Mouse (Mus musculus) forebrain, embryonic 11.5 days (tissue): Measurements from ENCODE around the gene Ttc12. TPM values are rescaled to one million over a fixed set of nuclear protein-coding genes. Genes with fewer than 3 reads are reported as not detected.

Experiments used
- ATAC-seq: fragments of 200-750 bp; cut with Nextera tagmentation; replicated peaks from 2 replicates; pipeline ENCODE4 v1.8.0; 2017; ENCODE audit warnings: moderate TSS enrichment; ENCODE audit not compliant: low FRiP score
- DNase-seq: peaks from one replicate; pipeline ENCODE4 v3.0.0-alpha.2; 2017; ENCODE audit warnings: low spot score
- H3K27ac ChIP-seq: fragments of 300-500 bp; sonication (generic); 2 replicates; pipeline ENCODE4 v1.5.1; 2014; ENCODE audit warnings: low read depth, low read length
- H3K27me3 ChIP-seq: fragments of 300-500 bp; sonication (generic); 2 replicates; pipeline ENCODE4 v1.6.1; 2014; ENCODE audit warnings: mild to moderate bottlenecking, low read length, mixed read lengths; ENCODE audit not compliant: control insufficient read depth, insufficient read depth
- H3K36me3 ChIP-seq: fragments of 300-500 bp; sonication (generic); 2 replicates; pipeline ENCODE4 v1.6.1; 2014; ENCODE audit warnings: mild to moderate bottlenecking, low read length, moderate library complexity, mixed read lengths; ENCODE audit not compliant: control insufficient read depth, insufficient read depth
- H3K4me1 ChIP-seq: fragments of 300-500 bp; sonication (generic); replicated peaks from 2 replicates; pipeline ENCODE4 v1.6.1; 2014; ENCODE audit warnings: low read length, mixed read lengths; ENCODE audit not compliant: control insufficient read depth, insufficient read depth
- H3K4me2 ChIP-seq: fragments of 300-500 bp; sonication (generic); 2 replicates; pipeline ENCODE4 v1.6.1; 2014; ENCODE audit warnings: low read depth, mild to moderate bottlenecking, low read length, moderate library complexity, mixed read lengths; ENCODE audit not compliant: severe bottlenecking
- H3K4me3 ChIP-seq: fragments of 300-500 bp; sonication (generic); 2 replicates; pipeline ENCODE4 v1.5.1; 2014; ENCODE audit warnings: low read depth, low read length
- H3K9ac ChIP-seq: fragments of 300-500 bp; sonication (generic); 2 replicates; pipeline ENCODE4 v1.6.1; 2014; ENCODE audit warnings: low read length
- H3K9me3 ChIP-seq: fragments of 300-500 bp; sonication (generic); 2 replicates; pipeline ENCODE4 v1.6.1; 2016; ENCODE audit warnings: low read length, mixed read lengths; ENCODE audit not compliant: control insufficient read depth
- WGBS: fragments of 180-500 bp; shearing (Covaris S2); extraction: QIAGEN DNeasy Blood & Tissue Kit; methylation state at CpG from one replicate; pipeline ENCODE4 v1.1.7; 2014; 5-methylcytosine and 5-hydroxymethylcytosine counted together
- polyA plus RNA-seq: library from polyadenylated mRNA; unstranded; fragments of >200 nt; fragmentation: Nextera tagmentation; extraction: Ambion mirVana; gene quantifications from 2 replicates; pipeline ENCODE4 v1.2.1, GENCODE M21; 2014

Gene Ttc12
- 1.9 and 2.0 TPM in 2 replicates for polyA plus RNA-seq

DNA sequence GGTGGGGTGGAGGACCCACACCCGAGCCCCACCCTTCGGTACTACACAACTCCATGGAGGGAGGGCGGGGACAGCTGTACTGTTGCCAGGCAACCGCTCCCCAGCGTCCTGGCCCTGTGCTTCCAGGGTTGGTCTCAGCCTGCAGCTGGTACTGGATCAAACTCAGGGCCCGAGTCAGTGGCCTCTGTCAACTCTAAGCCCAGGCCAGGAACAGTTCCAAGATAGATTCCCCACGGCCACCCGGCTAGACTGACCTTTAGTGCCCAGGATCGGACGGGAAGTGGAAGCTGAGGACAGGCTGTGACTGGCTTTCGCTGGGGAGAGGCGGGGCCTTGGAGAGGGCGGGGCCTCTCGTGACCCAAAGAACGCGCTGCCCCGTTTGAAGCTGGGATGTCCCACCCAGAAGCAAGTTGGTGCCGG is at the start of gene Ttc12:
Gene Ttc12 (minus strand): TSS at position 334 of the 420 bp plus-strand sequence.
- Histone ChIP-seq H3K4me1 (no peaks in the 10 kb centered on the region), H3K9me3 (no peaks in the 10 kb centered on the region), H3K4me3 (peak within 1 kb of the TSS; percentile 53), H3K9ac (peak within 1 kb of the TSS; percentile 53), H3K27me3 (no peaks in the 10 kb centered on the region), H3K36me3 (no peaks in the 10 kb centered on the region), H3K4me2 (peak within 1 kb of the TSS; percentile 85), H3K27ac (no peak within 1 kb of the TSS)
- 1% methylated on average over 18 of the region's 18 CpGs for WGBS
- DNase-seq, result peak; percentile 86
- ATAC-seq, result peak; percentile 87

- no peak for DNase-seq
- Histone ChIP-seq H3K27ac (no peak overlapping the region), H3K9me3 (no peaks in the 10 kb centered on the region), H3K4me3 (no peak overlapping the region), H3K27me3 (no peaks in the 10 kb centered on the region), H3K36me3 (no peaks in the 10 kb centered on the region), H3K4me1 (peaks cover 2% of the 10 kb centered on the region; the same call in 1 of the 2 replicates), H3K4me2 (no peak overlapping the region), H3K9ac (no peak overlapping the region)
- ATAC-seq, result no peak
- WGBS, result 54% methylated on average over 4 of the region's 4 CpGs
These were observed 48.9 kb upstream of the Ttc12 start for GRCm38 (mm10) chr9:49534958-49535357.

GRCm38 (mm10) chr9:49533912-49534491 is 48.0 kb upstream of the Ttc12 start:
- no peak overlapping the region for H3K9ac ChIP-seq
- peak overlapping the region; percentile 22; the same call in 1 of the 2 replicates for H3K4me2 ChIP-seq
- H3K9me3 ChIP-seq, result no peaks in the 10 kb centered on the region
- 16% methylated on average over 7 of the region's 8 CpGs for WGBS
- no peak overlapping the region for H3K4me3 ChIP-seq
- H3K36me3 ChIP-seq, result no peaks in the 10 kb centered on the region
- H3K4me1 ChIP-seq, result peaks cover 2% of the 10 kb centered on the region; the same call in 1 of the 2 replicates
- no peak overlapping the region for H3K27ac ChIP-seq
- peak; percentile 74 for ATAC-seq
- no peaks in the 10 kb centered on the region for H3K27me3 ChIP-seq
- peak; percentile 58 for DNase-seq

DNA sequence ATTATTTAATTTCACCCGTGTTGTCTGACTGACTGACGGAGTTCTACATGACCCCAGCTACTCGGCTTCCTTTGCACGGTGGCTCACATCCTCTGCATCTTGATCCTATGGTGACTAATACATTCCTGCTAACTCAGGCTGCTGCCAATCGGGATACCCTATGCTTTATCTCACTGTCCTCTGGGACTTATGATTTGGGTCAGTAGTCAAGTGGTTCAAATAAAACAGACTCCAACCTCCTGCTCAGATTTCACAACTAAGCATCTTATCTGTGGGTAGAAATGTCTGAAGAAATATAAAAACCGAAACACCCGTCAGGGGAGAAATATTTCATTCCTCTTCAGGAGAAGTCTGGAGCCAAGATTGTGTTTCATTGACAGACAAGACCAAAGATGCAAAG is 47.4 kb upstream of the Ttc12 start:
- Histone ChIP-seq H3K27ac (no peak overlapping the region), H3K9ac (no peak overlapping the region), H3K9me3 (no peaks in the 10 kb centered on the region), H3K4me2 (no peak overlapping the region), H3K36me3 (no peaks in the 10 kb centered on the region), H3K4me3 (no peak overlapping the region), H3K27me3 (no peaks in the 10 kb centered on the region), H3K4me1 (peaks cover 2% of the 10 kb centered on the region; the same call in 1 of the 2 replicates)
- DNase-seq (no peak), ATAC-seq (no peak)
- 80% methylated on average over 7 of the region's 7 CpGs for WGBS

GRCm38 (mm10) chr9:49531833-49532232 is 45.8 kb upstream of the Ttc12 start:
- peaks cover 2% of the 10 kb centered on the region; the same call in 1 of the 2 replicates for H3K4me1 ChIP-seq

DNA sequence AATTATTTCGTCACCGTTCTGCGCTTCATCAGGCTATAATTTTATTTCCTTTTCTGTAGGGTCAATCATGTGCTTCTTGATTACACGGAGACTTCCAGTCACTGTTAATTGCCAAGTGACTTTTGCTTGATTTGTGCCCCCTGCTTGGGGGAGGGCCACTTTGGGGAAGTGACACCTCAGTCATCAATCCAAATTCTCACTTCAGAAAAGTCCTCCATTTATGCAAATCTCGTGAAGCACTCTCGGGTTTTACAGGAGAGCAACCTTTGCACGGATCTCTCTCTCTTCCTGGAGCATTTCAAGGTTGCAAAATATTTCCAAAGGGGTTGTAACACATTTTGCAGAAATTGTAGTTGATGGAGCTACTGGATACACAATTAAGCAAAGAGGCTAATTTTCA is 45.2 kb upstream of the Ttc12 start:
- H3K9me3 ChIP-seq, result no peaks in the 10 kb centered on the region
- no peak overlapping the region for H3K9ac ChIP-seq
- ATAC-seq (no peak), DNase-seq (no peak)
- H3K4me2 ChIP-seq, result no peak overlapping the region
- no peaks in the 10 kb centered on the region for H3K27me3 ChIP-seq
- no peak overlapping the region for H3K4me3 ChIP-seq
- WGBS, result 74% methylated on average over 7 of the region's 7 CpGs
- no peak overlapping the region for H3K27ac ChIP-seq
- peaks cover 2% of the 10 kb centered on the region; the same call in 1 of the 2 replicates for H3K4me1 ChIP-seq
- H3K36me3 ChIP-seq, result no peaks in the 10 kb centered on the region

More at GRCm38 (mm10) chr9:49531833-49532232, 45.8 kb upstream of the Ttc12 start:
- 94% methylated on average over 6 of the region's 6 CpGs for WGBS
- Histone ChIP-seq H3K4me3 (no peak overlapping the region), H3K27ac (no peak overlapping the region), H3K36me3 (no peaks in the 10 kb centered on the region), H3K9me3 (no peaks in the 10 kb centered on the region), H3K9ac (no peak overlapping the region), H3K4me2 (no peak overlapping the region), H3K27me3 (no peaks in the 10 kb centered on the region)
- ATAC-seq, result no peak
- no peak for DNase-seq

DNA sequence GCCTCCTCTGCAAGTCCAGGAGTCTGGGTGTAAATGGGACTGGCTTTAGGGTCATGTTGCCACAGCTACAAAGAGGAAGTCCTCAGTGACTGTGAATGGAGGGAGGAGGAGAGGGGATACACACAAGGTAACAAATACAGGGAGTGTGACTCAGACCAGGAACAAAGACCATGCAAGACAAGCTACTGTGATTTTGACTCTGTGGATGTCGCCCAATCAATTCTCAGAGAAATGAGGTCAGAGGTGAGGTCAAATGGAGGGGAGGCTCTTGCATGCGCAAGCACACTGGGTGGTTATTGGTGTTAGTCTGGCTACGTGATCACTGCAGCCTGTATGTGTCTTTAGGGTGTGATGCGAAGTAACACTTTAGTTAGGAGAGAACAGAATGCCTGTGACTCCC is 44.7 kb upstream of the Ttc12 start:
- Histone ChIP-seq H3K36me3 (no peaks in the 10 kb centered on the region), H3K4me2 (no peak overlapping the region), H3K27me3 (no peaks in the 10 kb centered on the region), H3K4me3 (no peak overlapping the region), H3K4me1 (peaks cover 2% of the 10 kb centered on the region; the same call in 1 of the 2 replicates), H3K9ac (no peak overlapping the region), H3K27ac (no peak overlapping the region), H3K9me3 (no peaks in the 10 kb centered on the region)
- ATAC-seq (no peak), DNase-seq (no peak)
- 58% methylated on average over 4 of the region's 4 CpGs for WGBS

GRCm38 (mm10) chr9:49529366-49529959 is 43.4 kb upstream of the Ttc12 start:
- H3K9ac ChIP-seq, result no peak overlapping the region
- H3K27ac ChIP-seq, result no peak overlapping the region
- no peaks in the 10 kb centered on the region for H3K27me3 ChIP-seq
- H3K9me3 ChIP-seq, result no peaks in the 10 kb centered on the region
- no peak overlapping the region for H3K4me3 ChIP-seq
- 68% methylated on average over 8 of the region's 8 CpGs for WGBS
- H3K4me1 ChIP-seq, result peaks cover 2% of the 10 kb centered on the region; the same call in 1 of the 2 replicates
- H3K4me2 ChIP-seq, result no peak overlapping the region
- no peaks in the 10 kb centered on the region for H3K36me3 ChIP-seq
- no peak for DNase-seq
- no peak for ATAC-seq
